Mouse (Mus musculus): Measurements from ENCODE around the gene Gm12216. TPM values are rescaled to one million over a fixed set of nuclear protein-coding genes. Genes with fewer than 3 reads are reported as not detected.
A peak's percentile ranks its signal among the peaks of the same experiment; 100 is the strongest.

The Gm12216 gene
- polyA plus RNA-seq, 1 experiment, result 2.8 TPM

DNA sequence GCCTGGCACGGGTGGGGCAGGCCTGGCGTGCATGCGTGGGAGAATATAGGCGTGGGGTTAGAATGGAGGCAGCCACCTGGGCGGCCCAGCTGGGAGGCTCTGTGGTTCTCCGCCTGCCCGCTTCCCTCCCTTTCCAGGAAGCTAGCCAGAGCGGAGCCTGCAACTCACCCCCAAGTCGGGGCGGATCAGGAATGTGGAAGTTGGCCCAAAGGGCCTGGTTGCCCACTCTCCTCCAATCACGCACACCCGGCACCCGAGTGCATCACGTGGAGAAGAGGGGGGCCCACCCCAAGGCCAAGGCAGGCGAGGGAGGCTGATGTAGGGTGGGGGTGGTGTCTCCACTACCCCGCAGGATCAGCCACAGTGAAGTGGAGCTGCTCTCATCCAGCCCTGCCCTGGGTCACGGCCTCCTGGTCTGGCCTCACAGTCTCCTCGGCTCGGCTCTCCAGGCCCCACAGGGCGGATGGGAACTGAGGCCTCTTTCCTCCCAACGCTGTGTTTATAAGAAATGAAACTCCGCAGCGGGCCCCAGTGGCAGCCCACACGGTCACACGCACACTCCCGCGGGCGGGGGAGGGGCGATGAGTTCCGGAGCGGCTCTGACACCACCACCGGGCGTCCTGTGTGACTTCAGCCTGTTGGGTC, 95.4 kb downstream of the Gm12216 start:
- Histone ChIP-seq H3K36me3 (ENCODE audit: control insufficient read depth, insufficient read depth, low read length, poor library complexity, severe bottlenecking) (no peaks in the 10 kb centered on the region), H3K9ac (ENCODE audit: low read depth, poor library complexity, severe bottlenecking) (peak overlapping the region; percentile 68), H3K27me3 (ENCODE audit: control insufficient read depth, insufficient read depth, low read length, poor library complexity, severe bottlenecking) (no peaks in the 10 kb centered on the region), H3K27ac (ENCODE audit: insufficient read depth, low read length) (0 out of 2 replicates have a peak overlapping the region, but pooled peaks have one; percentile 1), H3K4me3 (ENCODE audit: low read depth, low read length) (peak overlapping the region; percentile 37), H3K9me3 (replicated peaks; ENCODE audit: control insufficient read depth, insufficient read depth, low read length, poor library complexity, severe bottlenecking) (no peaks in the 10 kb centered on the region), H3K4me1 (ENCODE audit: control insufficient read depth, insufficient read depth, low read length) (peaks cover 19% of the 10 kb centered on the region)
- TF ChIP-seq EP300 (IDR thresholded peaks at IDR 0.05; ENCODE audit: insufficient read depth, low read depth, low read length) (no peak), POLR2A (IDR thresholded peaks at IDR 0.05; ENCODE audit: insufficient read depth, low read length) (no peak), CTCF (IDR thresholded peaks at IDR 0.05; ENCODE audit: low read depth, low read length) (no peak)

DNA sequence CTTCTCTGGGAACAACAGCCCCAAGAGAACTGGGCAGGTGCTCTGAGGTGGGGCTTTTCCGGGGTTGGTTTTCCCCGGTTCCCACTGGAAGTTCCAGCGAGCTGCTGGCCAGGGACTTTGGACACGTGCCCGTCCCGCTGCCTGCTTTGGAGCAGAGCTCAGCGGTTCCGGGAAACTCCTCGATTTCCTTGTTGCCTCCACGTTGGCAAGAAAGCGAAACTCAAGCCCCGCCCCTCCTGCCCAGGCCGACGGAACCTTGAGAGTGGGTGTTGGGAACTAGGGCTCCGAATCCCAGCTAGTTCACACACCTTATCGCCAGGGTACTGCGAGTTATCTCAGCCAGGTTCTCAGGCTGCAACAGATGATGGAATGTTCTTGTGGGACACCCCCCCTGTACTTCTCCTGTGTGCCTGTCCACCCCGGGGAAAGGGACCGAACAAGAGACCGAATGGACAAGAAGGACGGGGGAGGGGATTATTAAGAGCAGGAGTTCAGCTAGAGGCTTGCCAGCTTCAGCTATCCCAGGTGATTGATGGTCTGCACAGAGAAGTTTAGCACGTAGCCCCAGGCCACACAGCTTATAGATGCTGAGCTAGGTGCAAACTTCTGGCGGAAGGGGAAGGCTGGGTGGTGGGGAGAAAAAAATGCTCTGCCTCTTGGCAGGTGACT, 96.1 kb downstream of the Gm12216 start:
- Histone ChIP-seq H3K36me3 (ENCODE audit: control insufficient read depth, insufficient read depth, low read length, poor library complexity, severe bottlenecking) (no peaks in the 10 kb centered on the region), H3K27me3 (ENCODE audit: control insufficient read depth, insufficient read depth, low read length, poor library complexity, severe bottlenecking) (no peaks in the 10 kb centered on the region), H3K9ac (ENCODE audit: low read depth, poor library complexity, severe bottlenecking) (peak overlapping the region; percentile 68), H3K27ac (ENCODE audit: insufficient read depth, low read length) (0 out of 2 replicates have a peak overlapping the region, but pooled peaks have one; percentile 8), H3K4me3 (ENCODE audit: low read depth, low read length) (peak overlapping the region; percentile 37), H3K9me3 (replicated peaks; ENCODE audit: control insufficient read depth, insufficient read depth, low read length, poor library complexity, severe bottlenecking) (no peaks in the 10 kb centered on the region), H3K4me1 (ENCODE audit: control insufficient read depth, insufficient read depth, low read length) (peaks cover 19% of the 10 kb centered on the region)
- TF ChIP-seq EP300 (IDR thresholded peaks at IDR 0.05; ENCODE audit: insufficient read depth, low read depth, low read length), result peak; percentile 31; the same call in 1 of the 2 replicates
- no peak for TF ChIP-seq POLR2A (IDR thresholded peaks at IDR 0.05; ENCODE audit: insufficient read depth, low read length)

DNA sequence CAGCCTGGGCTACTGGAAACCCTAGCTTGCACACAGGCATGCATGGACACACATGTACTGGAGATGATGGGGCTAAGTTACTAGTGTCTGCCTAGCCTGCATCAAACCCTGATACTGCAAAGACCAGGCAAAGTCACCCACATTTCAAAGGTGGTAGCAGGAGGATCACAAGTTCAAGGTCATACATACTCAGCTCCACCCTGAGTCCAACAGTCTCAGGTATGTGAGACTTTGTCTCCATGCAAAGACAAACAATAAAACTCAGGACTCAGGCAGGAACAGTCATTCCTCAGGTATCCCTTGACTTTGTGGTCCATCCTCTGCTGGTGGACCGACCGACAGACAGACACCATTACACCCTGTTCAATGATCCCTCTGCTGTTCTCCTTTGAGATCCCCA, 96.6 kb downstream of the Gm12216 start:
- Histone ChIP-seq H3K4me1 (ENCODE audit: control insufficient read depth, insufficient read depth, low read length) (peaks cover 19% of the 10 kb centered on the region), H3K36me3 (ENCODE audit: control insufficient read depth, insufficient read depth, low read length, poor library complexity, severe bottlenecking) (no peaks in the 10 kb centered on the region), H3K27ac (ENCODE audit: insufficient read depth, low read length) (no peak overlapping the region), H3K27me3 (ENCODE audit: control insufficient read depth, insufficient read depth, low read length, poor library complexity, severe bottlenecking) (no peaks in the 10 kb centered on the region), H3K9ac (ENCODE audit: low read depth, poor library complexity, severe bottlenecking) (no peak overlapping the region), H3K4me3 (ENCODE audit: low read depth, low read length) (no peak overlapping the region), H3K9me3 (replicated peaks; ENCODE audit: control insufficient read depth, insufficient read depth, low read length, poor library complexity, severe bottlenecking) (no peaks in the 10 kb centered on the region)
- no peak for TF ChIP-seq EP300 (IDR thresholded peaks at IDR 0.05; ENCODE audit: insufficient read depth, low read depth, low read length)
- no peak for TF ChIP-seq POLR2A (IDR thresholded peaks at IDR 0.05; ENCODE audit: insufficient read depth, low read length)
- no peak for TF ChIP-seq CTCF (IDR thresholded peaks at IDR 0.05; ENCODE audit: low read depth, low read length)

DNA sequence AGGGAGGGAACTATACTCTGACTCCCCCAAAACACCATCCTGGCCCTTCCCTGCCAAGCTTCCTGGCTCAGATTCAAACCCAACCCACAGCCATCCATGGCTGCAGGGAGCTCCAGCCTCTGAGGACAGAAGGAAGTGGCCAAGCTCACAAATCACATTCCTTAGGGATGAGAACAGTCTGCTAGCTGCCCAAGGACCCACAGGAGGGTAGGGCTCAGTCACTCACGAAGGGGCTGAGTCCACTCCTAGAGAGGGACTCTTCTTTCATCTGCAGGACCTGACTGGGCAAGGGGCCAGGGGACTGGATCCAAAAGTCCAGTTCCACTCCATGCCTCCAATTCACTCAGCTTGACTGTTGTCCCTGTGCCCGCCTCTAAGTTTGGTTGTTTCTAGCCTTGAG, 97.2 kb downstream of the Gm12216 start:
- no peaks in the 10 kb centered on the region for H3K36me3 ChIP-seq (ENCODE audit: control insufficient read depth, insufficient read depth, low read length, poor library complexity, severe bottlenecking)
- TF ChIP-seq EP300 (IDR thresholded peaks at IDR 0.05; ENCODE audit: insufficient read depth, low read depth, low read length) (no peak), CTCF (IDR thresholded peaks at IDR 0.05; ENCODE audit: low read depth, low read length) (no peak), POLR2A (IDR thresholded peaks at IDR 0.05; ENCODE audit: insufficient read depth, low read length) (no peak)
- H3K4me3 ChIP-seq (ENCODE audit: low read depth, low read length), result no peak overlapping the region
- H3K27ac ChIP-seq (ENCODE audit: insufficient read depth, low read length), result no peak overlapping the region
- H3K4me1 ChIP-seq (ENCODE audit: control insufficient read depth, insufficient read depth, low read length), result peaks cover 19% of the 10 kb centered on the region
- H3K9ac ChIP-seq (ENCODE audit: low read depth, poor library complexity, severe bottlenecking), result no peak overlapping the region
- H3K27me3 ChIP-seq (ENCODE audit: control insufficient read depth, insufficient read depth, low read length, poor library complexity, severe bottlenecking), result no peaks in the 10 kb centered on the region
- H3K9me3 ChIP-seq (replicated peaks; ENCODE audit: control insufficient read depth, insufficient read depth, low read length, poor library complexity, severe bottlenecking), result no peaks in the 10 kb centered on the region

DNA sequence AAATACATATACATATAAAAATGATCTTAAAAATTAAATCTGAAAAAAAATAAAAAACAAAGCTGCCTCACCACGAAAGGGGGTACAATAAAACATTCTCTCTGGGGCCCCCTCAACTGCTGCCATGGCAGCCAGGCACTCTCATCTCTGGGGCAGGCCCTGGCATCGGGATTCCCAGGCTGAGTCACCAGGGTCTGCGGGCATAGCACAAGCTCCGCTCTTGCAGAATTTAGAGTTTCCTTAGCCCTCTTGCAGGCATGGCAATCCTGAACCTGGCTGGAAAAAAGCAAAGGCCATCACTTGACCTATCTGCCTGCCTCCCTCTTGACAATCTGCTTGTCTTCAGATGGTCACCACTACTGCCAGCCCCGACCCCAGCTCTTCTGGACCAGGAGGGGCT, 97.8 kb downstream of the Gm12216 start:
- no peak for TF ChIP-seq POLR2A (IDR thresholded peaks at IDR 0.05; ENCODE audit: insufficient read depth, low read length)
- no peak for TF ChIP-seq EP300 (IDR thresholded peaks at IDR 0.05; ENCODE audit: insufficient read depth, low read depth, low read length)
- TF ChIP-seq CTCF (IDR thresholded peaks at IDR 0.05; ENCODE audit: low read depth, low read length), result no peak
- no peaks in the 10 kb centered on the region for H3K27me3 ChIP-seq (ENCODE audit: control insufficient read depth, insufficient read depth, low read length, poor library complexity, severe bottlenecking)
- peaks cover 19% of the 10 kb centered on the region for H3K4me1 ChIP-seq (ENCODE audit: control insufficient read depth, insufficient read depth, low read length)
- no peaks in the 10 kb centered on the region for H3K9me3 ChIP-seq (replicated peaks; ENCODE audit: control insufficient read depth, insufficient read depth, low read length, poor library complexity, severe bottlenecking)
- H3K9ac ChIP-seq (ENCODE audit: low read depth, poor library complexity, severe bottlenecking), result no peak overlapping the region
- H3K27ac ChIP-seq (ENCODE audit: insufficient read depth, low read length), result no peak overlapping the region
- no peaks in the 10 kb centered on the region for H3K36me3 ChIP-seq (ENCODE audit: control insufficient read depth, insufficient read depth, low read length, poor library complexity, severe bottlenecking)
- no peak overlapping the region for H3K4me3 ChIP-seq (ENCODE audit: low read depth, low read length)
